Mouse (Mus musculus) lung, embryonic 15.5 days (tissue): ENCODE measurements around the gene H1foo. TPM values are rescaled to one million over a fixed set of nuclear protein-coding genes. Genes with fewer than 3 reads are reported as not detected.

Experiments
- ATAC-seq: fragments of 200-750 bp; cut with Nextera tagmentation; 2 replicates; pipeline ENCODE4 v1.8.0; 2017; ENCODE audit warnings: moderate number of reproducible peaks, borderline replicate concordance; ENCODE audit not compliant: low FRiP score, low TSS enrichment; ENCODE audit errors: extremely low read depth
- H3K27ac ChIP-seq: fragments of 300-500 bp; sonication (generic); 2 replicates; pipeline ENCODE4 v1.5.1; 2015; ENCODE audit warnings: moderate library complexity, mild to moderate bottlenecking, inconsistent platforms
- H3K27me3 ChIP-seq: fragments of 300-500 bp; sonication (generic); 2 replicates; pipeline ENCODE4 v1.6.1; 2015; ENCODE audit warnings: inconsistent platforms
- H3K36me3 ChIP-seq: fragments of 300-500 bp; sonication (generic); 2 replicates; pipeline ENCODE4 v1.6.1; 2015; ENCODE audit warnings: inconsistent platforms
- H3K4me1 ChIP-seq: fragments of 300-500 bp; sonication (generic); 2 replicates; pipeline ENCODE4 v1.6.1; 2015; ENCODE audit warnings: inconsistent platforms
- H3K4me2 ChIP-seq: fragments of 300-500 bp; sonication (generic); 2 replicates; pipeline ENCODE4 v1.6.1; 2015; ENCODE audit warnings: inconsistent platforms, mild to moderate bottlenecking, moderate library complexity
- H3K4me3 ChIP-seq: fragments of 300-500 bp; sonication (generic); 2 replicates; pipeline ENCODE4 v1.5.1; 2015; ENCODE audit warnings: mild to moderate bottlenecking, inconsistent platforms
- H3K9ac ChIP-seq: fragments of 300-500 bp; sonication (generic); 2 replicates; pipeline ENCODE4 v1.6.1; 2015; ENCODE audit warnings: inconsistent platforms
- H3K9me3 ChIP-seq: fragments of 300-500 bp; sonication (generic); 2 replicates; pipeline ENCODE4 v1.6.1; 2016; ENCODE audit warnings: inconsistent platforms
- WGBS: fragments of 180-500 bp; shearing (Covaris S2); methylation state at CpG from one replicate; pipeline ENCODE4 v1.1.7; 2015; 5-methylcytosine and 5-hydroxymethylcytosine counted together
- polyA plus RNA-seq: library from polyadenylated mRNA; unstranded; fragments of >200 nt; fragmentation: Nextera tagmentation; extraction: Ambion mirVana; gene quantifications from 2 replicates; pipeline ENCODE4 v1.2.1, GENCODE M21; 2015

H1foo gene
- polyA plus RNA-seq, 1 experiment from 2014 or later, result not detected

DNA sequence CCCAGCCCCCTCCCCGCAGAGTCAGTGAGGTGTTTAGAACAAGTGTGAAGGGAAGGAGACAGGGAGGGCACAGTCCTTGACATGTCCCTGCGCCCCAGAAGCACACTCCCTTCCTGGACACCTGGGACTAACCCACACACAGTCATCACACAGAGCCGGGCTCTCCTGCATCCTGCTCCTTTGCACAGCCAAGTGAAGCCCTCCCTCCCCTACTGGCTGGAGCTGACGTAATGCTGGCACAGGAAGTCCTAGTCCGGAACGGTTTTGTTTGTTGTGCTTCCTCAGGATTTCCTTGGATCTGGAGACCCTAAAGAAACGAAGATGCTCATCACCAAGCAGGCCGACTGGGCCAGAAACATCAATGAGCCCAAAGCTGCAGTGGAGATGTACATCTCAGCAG lies 34.8 kb upstream of the H1foo start:
- Histone ChIP-seq H3K9ac (no peak overlapping the region), H3K4me1 (peaks cover 21% of the 10 kb centered on the region)
- WGBS, result 33% methylated on average over 8 of the region's 8 CpGs

DNA sequence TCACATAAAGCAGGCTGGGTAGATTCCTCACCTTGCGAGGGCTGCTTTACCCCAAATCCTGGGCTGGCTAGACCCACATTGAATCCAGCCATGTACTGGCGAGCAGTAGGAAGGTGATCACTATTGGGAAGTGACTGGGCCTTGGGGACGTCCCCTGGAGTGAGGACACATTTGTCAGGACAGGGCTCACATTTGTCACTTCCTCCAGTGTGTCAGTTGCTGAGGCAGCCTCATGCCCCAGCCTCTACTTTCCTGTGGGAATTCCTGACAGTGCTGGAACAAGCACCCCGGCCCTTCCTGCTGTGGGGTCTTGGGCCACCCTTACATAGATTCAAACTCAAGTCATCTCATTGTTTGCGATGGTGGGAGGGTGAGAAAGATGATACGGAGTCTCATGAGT lies 33.0 kb upstream of the H1foo start:
- no peak overlapping the region for H3K9ac ChIP-seq
- ATAC-seq, result no peak
- peaks cover 27% of the 10 kb centered on the region for H3K4me1 ChIP-seq
- no peak overlapping the region for H3K4me3 ChIP-seq
- no peaks in the 10 kb centered on the region for H3K36me3 ChIP-seq
- H3K27me3 ChIP-seq, result no peaks in the 10 kb centered on the region
- no peaks in the 10 kb centered on the region for H3K9me3 ChIP-seq
- H3K4me2 ChIP-seq, result no peak overlapping the region
- no peak overlapping the region for H3K27ac ChIP-seq
- 77% methylated on average over 6 of the region's 6 CpGs for WGBS

More for the DNA sequence above, 34.8 kb upstream of the H1foo start:
- ATAC-seq, result peak; percentile 82
- no peaks in the 10 kb centered on the region for H3K36me3 ChIP-seq
- H3K27me3 ChIP-seq, result no peaks in the 10 kb centered on the region
- no peaks in the 10 kb centered on the region for H3K9me3 ChIP-seq
- peak overlapping the region; percentile 40 for H3K27ac ChIP-seq
- H3K4me3 ChIP-seq, result no peak overlapping the region
- H3K4me2 ChIP-seq, result no peak overlapping the region

DNA sequence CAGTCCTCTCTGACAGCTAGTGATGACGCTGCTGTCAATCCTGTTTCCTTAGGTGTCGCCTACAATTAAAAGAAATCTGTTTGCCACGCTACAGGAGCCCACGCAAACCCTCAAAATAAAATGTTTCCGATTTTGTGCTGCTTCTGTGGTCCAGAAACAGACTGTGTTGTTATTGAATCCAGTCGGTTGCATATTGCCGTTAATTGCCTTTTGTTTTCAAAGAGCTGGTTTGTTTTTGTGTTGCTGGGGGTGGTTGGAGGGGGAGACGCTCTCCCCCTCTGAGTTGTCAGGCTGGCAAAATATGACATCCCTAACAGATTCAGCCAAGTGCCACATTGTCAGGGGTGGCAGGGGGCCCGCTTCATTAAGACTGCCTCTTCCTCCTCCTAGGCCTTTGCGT lies 31.3 kb upstream of the H1foo start:
- ATAC-seq, result no peak
- Histone ChIP-seq H3K4me1 (peaks cover 23% of the 10 kb centered on the region), H3K27me3 (no peaks in the 10 kb centered on the region), H3K9ac (no peak overlapping the region), H3K36me3 (no peaks in the 10 kb centered on the region), H3K27ac (no peak overlapping the region), H3K9me3 (no peaks in the 10 kb centered on the region), H3K4me3 (no peak overlapping the region), H3K4me2 (no peak overlapping the region)
- WGBS, result 82% methylated on average over 10 of the region's 10 CpGs

DNA sequence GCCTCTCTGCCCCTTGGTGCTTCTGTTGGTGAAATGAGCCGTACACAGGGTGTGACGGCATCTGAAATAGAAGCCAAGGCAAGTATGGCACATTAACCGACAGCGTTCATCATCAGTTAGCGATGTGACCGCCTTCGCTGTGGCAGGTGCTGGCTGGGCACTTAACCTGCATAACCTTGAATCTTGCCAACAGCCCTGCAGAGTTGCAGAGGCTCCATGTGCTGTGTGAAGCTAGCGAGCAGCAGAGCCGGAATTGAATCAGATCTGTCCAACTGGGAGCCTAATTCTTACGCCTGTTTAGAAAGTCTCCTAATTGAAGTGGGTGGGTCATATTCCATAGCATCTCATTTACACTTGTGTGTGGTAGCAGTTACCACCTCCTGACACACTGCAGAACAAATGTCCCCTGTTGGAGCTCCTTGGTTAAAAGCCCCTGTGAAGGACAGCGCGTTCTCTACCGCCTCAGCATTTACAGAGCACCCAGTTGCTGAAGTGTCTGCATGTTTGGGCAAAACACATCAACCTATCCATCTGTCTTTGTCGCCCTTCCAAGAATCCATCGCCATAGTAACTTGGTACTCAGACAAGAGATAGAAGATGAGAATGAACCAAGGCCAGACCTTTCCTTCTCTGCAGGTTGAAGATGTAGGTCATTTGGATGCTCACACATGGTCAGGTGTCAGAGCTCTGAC lies 30.1 kb upstream of the H1foo start:
- peaks cover 12% of the 10 kb centered on the region for H3K4me1 ChIP-seq
- WGBS, result 82% methylated on average over 15 of the region's 15 CpGs

DNA sequence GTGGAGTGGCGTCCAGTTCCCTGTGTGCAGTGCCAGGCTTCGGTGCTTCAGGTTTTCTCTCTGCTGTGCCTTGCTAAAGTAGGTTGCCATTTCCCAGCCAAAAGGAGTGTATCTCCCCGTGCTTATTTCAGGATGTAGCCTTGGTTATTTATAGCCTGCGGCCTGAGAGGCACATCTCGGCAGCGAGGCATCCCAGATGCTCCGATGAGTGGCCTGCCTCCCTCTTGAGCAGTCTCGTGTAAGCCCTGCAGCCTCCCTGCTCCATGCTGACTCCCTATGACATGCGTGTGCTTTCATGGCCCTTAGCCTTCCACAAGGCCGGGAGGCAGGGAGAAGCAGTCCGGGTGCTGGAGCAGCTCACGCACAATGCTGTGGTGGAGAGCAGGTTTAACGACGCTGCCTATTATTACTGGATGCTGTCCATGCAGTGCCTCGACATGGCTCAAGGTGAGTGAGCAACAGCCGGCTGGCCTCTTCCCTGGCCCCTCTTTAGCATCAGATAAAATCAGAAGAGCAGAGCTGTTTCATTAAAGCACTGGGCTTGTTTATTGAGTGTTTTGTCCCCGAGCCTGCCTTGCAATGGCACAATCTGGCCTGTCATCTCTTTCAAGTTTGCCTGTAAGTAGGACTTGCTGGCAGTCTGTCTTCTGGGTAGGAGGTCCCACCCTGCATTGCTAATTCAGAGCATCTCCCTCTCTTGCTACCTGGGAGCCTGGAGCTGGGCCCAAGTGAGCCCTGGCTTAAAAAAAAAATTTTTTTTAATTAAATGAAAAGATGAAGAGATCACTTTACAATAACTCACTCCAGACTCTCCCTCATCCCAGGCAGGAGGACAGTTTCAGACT lies 28.9 kb upstream of the H1foo start:
- Histone ChIP-seq H3K9me3 (no peaks in the 10 kb centered on the region), H3K36me3 (no peaks in the 10 kb centered on the region), H3K4me3 (no peak overlapping the region), H3K4me1 (peaks cover 12% of the 10 kb centered on the region), H3K27me3 (no peaks in the 10 kb centered on the region), H3K4me2 (no peak overlapping the region), H3K27ac (no peak overlapping the region), H3K9ac (no peak overlapping the region)
- WGBS, result 46% methylated on average over 17 of the region's 17 CpGs
- ATAC-seq, result no peak

More for the DNA sequence above, 30.1 kb upstream of the H1foo start:
- Histone ChIP-seq H3K27me3 (no peaks in the 10 kb centered on the region), H3K4me3 (no peak overlapping the region), H3K9me3 (no peaks in the 10 kb centered on the region), H3K4me2 (no peak overlapping the region), H3K9ac (no peak overlapping the region), H3K36me3 (no peaks in the 10 kb centered on the region), H3K27ac (no peak overlapping the region)
- no peak for ATAC-seq

DNA sequence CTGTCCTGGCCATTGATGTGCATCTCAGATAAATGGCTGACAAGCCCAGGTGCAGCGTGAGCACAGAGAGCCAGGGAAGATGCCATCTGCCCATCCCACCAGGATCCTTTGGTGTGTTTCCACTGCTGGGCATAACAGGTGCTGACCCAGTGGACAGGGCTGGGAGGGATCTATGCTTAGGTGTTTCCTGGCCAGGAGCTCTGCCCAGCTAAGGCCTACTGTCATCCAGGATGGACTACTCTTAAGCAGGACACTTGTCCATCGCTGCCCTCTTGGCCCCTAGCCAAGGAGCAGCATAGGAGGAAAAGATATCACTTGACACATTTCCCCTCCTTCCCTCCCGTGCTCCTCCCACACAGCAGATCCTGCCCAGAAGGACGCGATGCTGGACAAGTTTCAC lies 28.1 kb upstream of the H1foo start:
- no peaks in the 10 kb centered on the region for H3K36me3 ChIP-seq
- no peak for ATAC-seq
- H3K27me3 ChIP-seq, result no peaks in the 10 kb centered on the region
- no peak overlapping the region for H3K4me3 ChIP-seq
- no peaks in the 10 kb centered on the region for H3K9me3 ChIP-seq
- WGBS, result 57% methylated on average over 5 of the region's 5 CpGs
- no peak overlapping the region for H3K27ac ChIP-seq
- no peak overlapping the region for H3K4me2 ChIP-seq
- H3K4me1 ChIP-seq, result peaks cover 12% of the 10 kb centered on the region
- H3K9ac ChIP-seq, result no peak overlapping the region

DNA sequence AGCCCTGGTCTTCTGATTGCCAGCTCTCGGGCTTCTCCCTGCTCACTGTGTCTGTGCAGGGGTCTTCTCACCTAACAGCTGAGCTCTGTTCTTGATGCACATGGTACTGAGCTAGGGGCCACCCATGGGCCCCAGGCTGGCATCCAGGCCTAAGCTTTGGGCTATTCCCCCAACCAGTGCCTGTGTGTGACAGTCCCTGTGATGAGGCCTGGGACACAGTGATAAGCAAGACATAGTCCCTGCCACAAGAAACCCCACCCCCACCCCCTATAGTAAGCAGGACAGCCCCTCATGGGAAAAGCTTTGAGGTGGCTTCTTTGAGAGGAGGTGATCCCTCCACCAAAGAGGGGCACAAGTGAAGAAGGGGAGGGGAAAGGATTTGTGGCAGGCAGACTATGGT lies 26.1 kb upstream of the H1foo start:
- H3K9ac ChIP-seq, result no peak overlapping the region
- no peak overlapping the region for H3K4me2 ChIP-seq
- no peaks in the 10 kb centered on the region for H3K9me3 ChIP-seq
- H3K27ac ChIP-seq, result no peak overlapping the region
- H3K4me1 ChIP-seq, result peaks cover 12% of the 10 kb centered on the region
- H3K27me3 ChIP-seq, result no peaks in the 10 kb centered on the region
- no peaks in the 10 kb centered on the region for H3K36me3 ChIP-seq
- no peak for ATAC-seq
- no peak overlapping the region for H3K4me3 ChIP-seq
- 85% methylated on average over 1 of the region's 1 CpGs for WGBS

DNA sequence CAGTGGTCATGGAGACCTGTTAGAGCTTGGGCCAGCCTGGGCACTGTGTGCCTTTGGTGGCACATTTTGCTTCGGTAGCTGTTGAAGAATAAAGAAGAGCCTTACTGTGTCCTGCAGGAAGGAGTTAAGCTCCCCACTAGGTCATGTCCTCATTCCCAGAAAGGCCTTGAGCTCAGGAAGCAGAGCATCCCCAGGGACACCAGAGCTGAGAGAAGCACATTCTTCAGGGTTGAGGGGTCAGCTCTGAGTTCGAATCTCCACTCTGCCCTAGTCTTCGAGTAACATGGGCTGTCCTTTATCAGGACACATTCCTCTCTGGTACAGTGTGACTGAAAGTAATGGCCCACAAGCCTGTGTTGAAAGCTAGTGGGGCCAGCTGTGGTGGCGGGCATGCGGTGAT lies 24.9 kb upstream of the H1foo start:
- Histone ChIP-seq H3K4me3 (no peak overlapping the region), H3K9ac (no peak overlapping the region), H3K4me2 (no peak overlapping the region), H3K9me3 (no peaks in the 10 kb centered on the region), H3K36me3 (no peaks in the 10 kb centered on the region), H3K27ac (no peak overlapping the region), H3K27me3 (no peaks in the 10 kb centered on the region), H3K4me1 (peaks cover 24% of the 10 kb centered on the region)
- ATAC-seq, result no peak
- 80% methylated on average over 5 of the region's 5 CpGs for WGBS

DNA sequence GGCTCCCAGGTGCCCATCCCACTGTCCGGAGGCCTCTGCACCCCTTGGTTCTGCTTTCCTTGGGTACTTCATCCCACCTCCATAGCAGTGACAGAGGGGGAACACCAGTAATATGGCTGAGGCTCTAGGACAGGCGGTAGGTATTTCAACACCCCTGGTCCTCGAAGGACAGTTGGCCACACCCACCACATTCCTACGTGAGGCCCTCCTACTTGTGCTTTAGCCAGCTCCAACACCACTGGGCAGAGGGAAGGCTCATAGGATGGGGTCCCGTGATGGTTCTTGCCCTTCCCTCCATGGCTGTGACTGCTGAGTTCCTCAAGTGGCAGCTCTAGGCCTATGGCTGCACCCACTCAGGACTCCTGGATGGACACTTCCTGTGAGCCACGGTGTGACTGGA lies 19.9 kb upstream of the H1foo start:
- H3K4me2 ChIP-seq, result no peak overlapping the region
- H3K27ac ChIP-seq, result peak overlapping the region; percentile 8; the same call in 1 of the 2 replicates
- H3K9ac ChIP-seq, result no peak overlapping the region
- H3K4me3 ChIP-seq, result no peak overlapping the region
- WGBS, result 36% methylated on average over 6 of the region's 6 CpGs
- no peaks in the 10 kb centered on the region for H3K27me3 ChIP-seq
- no peaks in the 10 kb centered on the region for H3K36me3 ChIP-seq
- no peaks in the 10 kb centered on the region for H3K9me3 ChIP-seq
- H3K4me1 ChIP-seq, result peaks cover 18% of the 10 kb centered on the region
- ATAC-seq, result peak; percentile 66

DNA sequence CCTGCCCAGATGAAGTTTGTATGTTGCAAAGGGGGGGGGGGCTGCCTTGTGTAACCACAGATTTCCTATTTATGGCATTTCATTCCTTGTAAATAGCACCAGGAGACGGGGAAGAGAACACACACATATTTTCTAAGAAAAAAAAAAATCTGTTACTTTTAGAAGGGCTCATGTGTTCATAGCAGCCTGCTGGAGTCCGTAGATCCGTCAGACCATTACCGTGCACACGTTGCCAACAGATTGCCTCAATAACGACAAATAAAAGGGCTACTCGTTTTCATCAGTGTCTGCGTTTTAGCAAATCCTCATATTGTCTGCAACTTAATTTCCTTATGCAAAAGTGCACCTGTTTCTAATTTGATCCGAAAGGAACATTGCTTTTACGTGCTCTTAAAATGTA lies 18.3 kb upstream of the H1foo start:
- Histone ChIP-seq H3K4me2 (no peak overlapping the region), H3K27ac (no peak overlapping the region), H3K9ac (no peak overlapping the region), H3K27me3 (no peaks in the 10 kb centered on the region), H3K4me3 (no peak overlapping the region), H3K9me3 (no peaks in the 10 kb centered on the region), H3K4me1 (peaks cover 24% of the 10 kb centered on the region), H3K36me3 (no peaks in the 10 kb centered on the region)
- no peak for ATAC-seq
- 70% methylated on average over 10 of the region's 10 CpGs for WGBS

DNA sequence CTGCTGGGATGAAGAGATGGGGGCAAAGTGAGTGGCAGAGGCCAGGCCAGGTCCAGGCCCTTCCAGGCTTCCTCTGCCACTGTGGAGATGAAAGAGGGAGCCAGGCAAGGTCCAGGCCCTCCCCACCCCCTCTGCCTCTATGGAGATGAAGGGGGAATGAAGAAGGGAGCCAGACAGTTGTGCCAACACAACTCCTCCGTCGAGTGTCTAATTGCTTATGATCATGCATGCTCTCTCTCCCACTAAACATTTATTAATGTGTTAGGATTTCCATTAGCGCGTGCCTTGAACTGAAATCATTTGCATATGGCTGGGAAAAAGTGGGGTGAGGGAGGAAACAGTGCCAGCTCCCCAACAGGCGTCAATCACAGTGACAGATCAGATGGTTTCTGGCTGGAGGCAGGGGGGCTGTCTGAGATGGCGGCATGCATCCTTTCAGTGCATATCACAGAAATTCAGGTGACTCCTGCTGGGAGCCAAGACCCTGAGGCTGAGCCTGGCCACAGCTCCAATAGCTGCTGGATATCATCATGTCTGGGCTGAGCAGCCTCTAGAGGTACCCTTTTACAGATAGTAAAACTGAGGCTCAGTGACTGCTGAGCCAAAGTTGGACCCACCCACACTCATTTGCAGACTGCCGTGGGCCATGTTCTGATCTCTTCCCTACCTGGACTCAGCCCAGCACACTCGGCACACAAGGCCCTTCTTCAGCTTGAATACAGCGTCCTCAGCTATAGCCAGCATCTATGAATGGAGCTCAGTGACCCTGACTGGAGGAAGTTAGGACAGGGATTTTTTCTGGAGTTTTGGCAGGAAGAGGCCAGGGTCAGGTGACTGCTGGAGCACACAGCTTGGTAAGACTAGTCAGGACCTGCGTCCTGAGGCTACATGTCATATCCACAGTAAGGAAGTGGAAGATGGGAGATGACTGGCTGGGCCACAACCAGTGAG lies 17.2 kb upstream of the H1foo start:
- no peaks in the 10 kb centered on the region for H3K27me3 ChIP-seq
- no peak for ATAC-seq
- H3K4me1 ChIP-seq, result peaks cover 24% of the 10 kb centered on the region
- no peak overlapping the region for H3K4me3 ChIP-seq
- H3K9ac ChIP-seq, result no peak overlapping the region
- H3K36me3 ChIP-seq, result no peaks in the 10 kb centered on the region
- H3K4me2 ChIP-seq, result no peak overlapping the region
- no peak overlapping the region for H3K27ac ChIP-seq
- no peaks in the 10 kb centered on the region for H3K9me3 ChIP-seq
- WGBS, result 74% methylated on average over 10 of the region's 10 CpGs
